In genomic region chr11:115608421-115609399, GRCm38 (mm10) we compare ENCODE assay signal across 13 mouse cellular contexts.
DNase-seq lines count a peak whose midpoint lies in the region; ATAC-seq lines count a peak whose summit lies in the region.
"Had no signal": no experiment of that assay in that cellular context is flagged by ENCODE, and none has a peak within 500 bp of the region (broad histone marks: within the 10 kb centered on the region; RNA-seq: fewer than 3 reads in every experiment).

No protein-coding gene starts in this region.

- no peak for ATAC-seq in frontal cortex, adult (ENCODE audit: low TSS enrichment)
- ATAC-seq: forebrain, postnatal 0 days; intestine, embryonic 16.5 days; Patski had no signal

- DNase-seq in frontal cortex, postnatal 10 days (ENCODE audit: low spot score in 2 of 2) = peak; percentile 48 to 59
- DNase-seq in layer of hippocampus, adult 9-11 months = peak; percentile 56
- DNase-seq in layer of hippocampus, adult 9-10 months (ENCODE audit: low spot score) = no peak
- DNase-seq in right cerebral cortex, postnatal 25 days = peak; percentile 23
- DNase-seq in right cerebral cortex, adult 18-20 months = no peak
- no peak for DNase-seq in thymus, postnatal 36 days
- no peak for DNase-seq in thymus, postnatal 10 days (ENCODE audit: low spot score in 2 of 2)
- DNase-seq: forebrain, postnatal 0 days; heart, postnatal 14 days; thymus, postnatal 14 days had no signal

Comparison
In these comparisons a context has a peak if more than half of its experiments do, and no peak if none do; other contexts are left out.
1. DNase-seq: peak in frontal cortex, postnatal 10 days (2 of 2), layer of hippocampus, adult 9-11 months (single experiment) and right cerebral cortex, postnatal 25 days (single experiment); none in layer of hippocampus, adult 9-10 months (single experiment), right cerebral cortex, adult 18-20 months (single experiment), thymus, postnatal 36 days (0 of 2) and thymus, postnatal 10 days (0 of 2).